9 mouse cellular contexts compared by ENCODE assay signal in the genomic region with DNA sequence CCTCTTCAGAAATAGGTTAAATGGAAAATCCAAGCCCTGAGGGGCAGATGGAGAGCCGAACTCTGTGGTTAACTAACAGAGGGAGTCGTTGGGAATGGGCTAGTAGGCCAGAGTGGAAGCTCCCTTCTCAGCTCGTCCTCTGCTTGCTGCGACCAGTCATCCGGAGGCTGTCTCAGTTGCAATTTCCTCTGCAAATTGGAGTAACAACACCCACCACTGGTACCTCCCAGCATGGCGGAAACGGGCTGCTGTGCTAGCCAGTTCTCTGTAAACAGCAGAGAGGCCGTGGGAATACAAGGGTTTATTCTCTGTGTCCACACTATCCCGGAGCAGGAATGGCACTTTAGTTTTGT. TPM values are rescaled to one million over a fixed set of nuclear protein-coding genes. Genes with fewer than 3 reads are reported as not detected.
DNase-seq lines count a peak whose midpoint lies in the region; ATAC-seq and TF ChIP-seq lines count a peak whose summit lies in the region.
"Had no signal": no experiment of that assay in that cellular context is flagged by ENCODE, and none has a peak within 500 bp of the region (broad histone marks: within the 10 kb centered on the region; RNA-seq: fewer than 3 reads in every experiment).

No protein-coding gene starts in this region.

- H3K36me3 ChIP-seq in CH12.LX (replicated peaks in 1 of 2; ENCODE audit: control insufficient read depth in 1 of 2, insufficient read depth in 1 of 2, low read length in 1 of 2): no peaks in the 10 kb centered on the region
- H3K36me3 ChIP-seq in embryonic facial prominence, embryonic 15.5 days: no peaks in the 10 kb centered on the region
- H3K36me3 ChIP-seq in hindbrain, embryonic 13.5 days: no peaks in the 10 kb centered on the region
- H3K36me3 ChIP-seq in liver, embryonic 15.5 days (replicated peaks): no peaks in the 10 kb centered on the region
- H3K36me3 ChIP-seq in neural tube, embryonic 15.5 days: no peaks in the 10 kb centered on the region

- H3K4me2 ChIP-seq in CH12.LX (ENCODE audit: insufficient read depth, low read depth, poor library complexity, severe bottlenecking): peak overlapping the region; percentile 69
- H3K4me2 ChIP-seq in embryonic facial prominence, embryonic 15.5 days (replicated peaks): peak overlapping the region; percentile 34; the same call in 1 of the 2 replicates
- peak overlapping the region; percentile 43 for H3K4me2 ChIP-seq in hindbrain, embryonic 13.5 days
- H3K4me2 ChIP-seq in liver, embryonic 15.5 days: peak overlapping the region; percentile 58
- peak overlapping the region; percentile 37 for H3K4me2 ChIP-seq in neural tube, embryonic 15.5 days

- in situ Hi-C loops in CH12.LX (cut with MboI; ENCODE audit: low pct_ligation_motif_present, low pct_unique_long_range_greater_than_20kb, low sequenced_read_pairs): no loop called here

- TF ChIP-seq CTCF in CH12.LX (conservative IDR thresholded peaks at IDR 0.05 in 1 of 2, IDR thresholded peaks at IDR 0.05 in 1 of 2; ENCODE audit: low read depth in 2 of 2, low read length in 2 of 2): no peak

- no peak for DNase-seq in CH12.LX (ENCODE audit: extremely low read depth)
- DNase-seq in urinary bladder, adult 2 months (ENCODE audit: low spot score): no peak
- no peak for DNase-seq in left cerebral cortex, adult 11 months (ENCODE audit: low spot score)
- DNase-seq in ovary, postnatal 36 days (ENCODE audit: low spot score): no peak

- H3K9me3 ChIP-seq in CH12.LX (replicated peaks; ENCODE audit: low read length): peaks cover 4% of the 10 kb centered on the region
- no peaks in the 10 kb centered on the region for H3K9me3 ChIP-seq in embryonic facial prominence, embryonic 15.5 days (replicated peaks)
- H3K9me3 ChIP-seq in hindbrain, embryonic 13.5 days: no peaks in the 10 kb centered on the region
- H3K9me3 ChIP-seq in liver, embryonic 15.5 days (replicated peaks): no peaks in the 10 kb centered on the region
- no peaks in the 10 kb centered on the region for H3K9me3 ChIP-seq in neural tube, embryonic 15.5 days (replicated peaks)

- no peak for TF ChIP-seq RAD21 in CH12.LX (IDR thresholded peaks at IDR 0.05; ENCODE audit: low read depth, low read length)

- TF ChIP-seq EP300 in CH12.LX (IDR thresholded peaks at IDR 0.05; ENCODE audit: low read length): no peak

- dilution Hi-C loops in CH12.LX (cut with MboI; ENCODE audit: extremely low pct_ligation_motif_present, extremely low pct_unique_long_range_greater_than_20kb, low sequenced_read_pairs): no loop called here

- peaks cover 36 to 83% of the 10 kb centered on the region in 2 experiments for H3K4me1 ChIP-seq in CH12.LX (ENCODE audit: control insufficient read depth in 1 of 2, insufficient read depth in 2 of 2)
- H3K4me1 ChIP-seq in embryonic facial prominence, embryonic 15.5 days: peaks cover 71% of the 10 kb centered on the region
- peaks cover 83% of the 10 kb centered on the region for H3K4me1 ChIP-seq in hindbrain, embryonic 13.5 days (replicated peaks)
- H3K4me1 ChIP-seq in liver, embryonic 15.5 days (replicated peaks): peaks cover 95% of the 10 kb centered on the region
- peaks cover 61% of the 10 kb centered on the region for H3K4me1 ChIP-seq in neural tube, embryonic 15.5 days

- 19% methylated on average over 9 of the region's 9 CpGs for WGBS in embryonic facial prominence, embryonic 15.5 days
- WGBS in hindbrain, embryonic 13.5 days: 3% methylated on average over 9 of the region's 9 CpGs
- WGBS in liver, embryonic 15.5 days (ENCODE audit: insufficient replicate concordance): 25% methylated on average over 9 of the region's 9 CpGs
- WGBS in neural tube, embryonic 15.5 days: 7% methylated on average over 9 of the region's 9 CpGs

- peak; percentile 18; the same call in 1 of the 2 replicates for TF ChIP-seq POLR2A in CH12.LX (IDR thresholded peaks at IDR 0.05; ENCODE audit: low read depth, low read length)

- H3K27me3 ChIP-seq in CH12.LX (replicated peaks): peaks cover 8% of the 10 kb centered on the region
- no peaks in the 10 kb centered on the region for H3K27me3 ChIP-seq in embryonic facial prominence, embryonic 15.5 days
- H3K27me3 ChIP-seq in hindbrain, embryonic 13.5 days: no peaks in the 10 kb centered on the region
- peaks cover 76% of the 10 kb centered on the region for H3K27me3 ChIP-seq in liver, embryonic 15.5 days
- no peaks in the 10 kb centered on the region for H3K27me3 ChIP-seq in neural tube, embryonic 15.5 days (replicated peaks)

- ATAC-seq in embryonic facial prominence, embryonic 15.5 days (ENCODE audit: insufficient number of reproducible peaks, low FRiP score, low TSS enrichment, low read depth): no peak
- ATAC-seq in hindbrain, embryonic 13.5 days (ENCODE audit: low FRiP score): no peak
- no peak for ATAC-seq in liver, embryonic 15.5 days (ENCODE audit: insufficient read depth)
- ATAC-seq in neural tube, embryonic 15.5 days (ENCODE audit: low FRiP score): no peak

- H3K9ac ChIP-seq in CH12.LX (ENCODE audit: insufficient read depth, low read depth): peak overlapping the region; percentile 61
- H3K9ac ChIP-seq in embryonic facial prominence, embryonic 15.5 days: 0 out of 2 replicates have a peak overlapping the region, but pooled peaks have one; percentile 9
- H3K9ac ChIP-seq in hindbrain, embryonic 13.5 days: peak overlapping the region; percentile 60; the same call in 1 of the 2 replicates
- H3K9ac ChIP-seq in liver, embryonic 15.5 days: peak overlapping the region; percentile 48
- peak overlapping the region; percentile 23; the same call in 1 of the 2 replicates for H3K9ac ChIP-seq in neural tube, embryonic 15.5 days (replicated peaks)

- H3K4me3 ChIP-seq in CH12.LX (replicated peaks in 1 of 3; ENCODE audit: low read depth in 2 of 3, low read length in 2 of 3, poor library complexity in 1 of 3): peak overlapping the region in 2 of 3 experiments; percentile 28 to 29
- no peak overlapping the region for H3K4me3 ChIP-seq in embryonic facial prominence, embryonic 15.5 days (replicated peaks)
- no peak overlapping the region for H3K4me3 ChIP-seq in hindbrain, embryonic 13.5 days
- H3K4me3 ChIP-seq in liver, embryonic 15.5 days (replicated peaks): peak overlapping the region; percentile 30
- H3K4me3 ChIP-seq in neural tube, embryonic 15.5 days (replicated peaks): no peak overlapping the region

- peak overlapping the region; percentile 84 for H3K27ac ChIP-seq in CH12.LX (ENCODE audit: insufficient read depth, low read depth)
- H3K27ac ChIP-seq in embryonic facial prominence, embryonic 15.5 days (replicated peaks): peak overlapping the region; percentile 98
- peak overlapping the region; percentile 96 for H3K27ac ChIP-seq in hindbrain, embryonic 13.5 days
- H3K27ac ChIP-seq in liver, embryonic 15.5 days (replicated peaks): peak overlapping the region; percentile 79
- peak overlapping the region; percentile 96 for H3K27ac ChIP-seq in neural tube, embryonic 15.5 days (replicated peaks)

- H3K79me2 ChIP-seq in CH12.LX (replicated peaks; ENCODE audit: control insufficient read depth, extremely low read depth, insufficient read depth, poor library complexity, severe bottlenecking): no peaks in the 10 kb centered on the region

TF ChIP-seq in CH12.LX, 34 proteins besides CTCF, POLR2A, EP300 and RAD21:
- TF ChIP-seq MAFK (IDR thresholded peaks at IDR 0.05; ENCODE audit: insufficient replicate concordance, low read length): 0 out of 2 replicates have a peak, but pooled peaks have one; percentile 35
- TF ChIP-seq ELF1 (IDR thresholded peaks at IDR 0.05; ENCODE audit: low read depth, low read length): peak; percentile 40
- no peak for TF ChIP-seq JUN (IDR thresholded peaks at IDR 0.05; ENCODE audit: insufficient read depth, low read depth, low read length)
- TF ChIP-seq TCF12 (IDR thresholded peaks at IDR 0.05; ENCODE audit: low read depth, low read length): no peak
- no peak for TF ChIP-seq SMC3 (IDR thresholded peaks at IDR 0.05; ENCODE audit: low read depth, low read length)

RNA-seq across cellular contexts. Expression of a gene that starts 15.2 kb away (rescaled TPM):
- total RNA-seq in CH12.LX (2012; rRNA removed): 11.6 and 14.4 TPM in 2 replicates
- 14.8 and 19.7 TPM in 2 replicates for total RNA-seq in CH12.LX (2014; rRNA removed)
- 6.9 and 7.2 TPM in 2 replicates for polyA plus RNA-seq in CH12.LX (2012; ENCODE audit: insufficient read length, low read depth)
- 39.9 and 41.3 TPM in 2 replicates for polyA plus RNA-seq in embryonic facial prominence, embryonic 15.5 days (2015; fragmentation: Nextera tagmentation; extraction: Ambion mirVana)
- 57.4 and 63.4 TPM in 2 replicates for polyA plus RNA-seq in hindbrain, embryonic 13.5 days (2015; fragmentation: Nextera tagmentation; extraction: Ambion mirVana)
- 103 and 108 TPM in 2 replicates for polyA plus RNA-seq in liver, embryonic 15.5 days (2015; fragmentation: Nextera tagmentation; extraction: Ambion mirVana)
- polyA plus RNA-seq in neural tube, embryonic 15.5 days (2015; fragmentation: Nextera tagmentation; extraction: Ambion mirVana): 20.6 and 29.3 TPM in 2 replicates
- polyA plus RNA-seq in urinary bladder, adult 2 months (2012; rRNA removed): 48.4 and 67.8 TPM in 2 replicates

RNA-seq across cellular contexts. Expression of a gene that starts 26.7 kb away (rescaled TPM):
- total RNA-seq in CH12.LX (2012; rRNA removed): not detected in 2 replicates
- total RNA-seq in CH12.LX (2014; rRNA removed): not detected in 2 replicates
- polyA plus RNA-seq in CH12.LX (2012; ENCODE audit: insufficient read length, low read depth): not detected in 2 replicates
- 22.2 and 30.8 TPM in 2 replicates for polyA plus RNA-seq in embryonic facial prominence, embryonic 15.5 days (2015; fragmentation: Nextera tagmentation; extraction: Ambion mirVana)
- 7.3 and 7.6 TPM in 2 replicates for polyA plus RNA-seq in hindbrain, embryonic 13.5 days (2015; fragmentation: Nextera tagmentation; extraction: Ambion mirVana)
- polyA plus RNA-seq in liver, embryonic 15.5 days (2015; fragmentation: Nextera tagmentation; extraction: Ambion mirVana): 2.6 and 3.3 TPM in 2 replicates
- polyA plus RNA-seq in neural tube, embryonic 15.5 days (2015; fragmentation: Nextera tagmentation; extraction: Ambion mirVana): 14.5 and 14.6 TPM in 2 replicates
- 14.0 and 18.9 TPM in 2 replicates for polyA plus RNA-seq in urinary bladder, adult 2 months (2012; rRNA removed)
- total RNA-seq: neutrophil, adult 5-6 weeks had no signal

RNA-seq across cellular contexts. Expression of a gene that starts 47.3 kb away (rescaled TPM):
- total RNA-seq in CH12.LX (2012; rRNA removed): 0.25 and 0.71 TPM in 2 replicates
- total RNA-seq in CH12.LX (2014; rRNA removed): 0.28 and 0.47 TPM in 2 replicates
- polyA plus RNA-seq in CH12.LX (2012; ENCODE audit: insufficient read length, low read depth): 0.18 and 0.36 TPM in 2 replicates
- 0.61 and 0.67 TPM in 2 replicates for polyA plus RNA-seq in embryonic facial prominence, embryonic 15.5 days (2015; fragmentation: Nextera tagmentation; extraction: Ambion mirVana)
- polyA plus RNA-seq in hindbrain, embryonic 13.5 days (2015; fragmentation: Nextera tagmentation; extraction: Ambion mirVana): 0.30 and 0.35 TPM in 2 replicates
- 0.07 and 0.20 TPM in 2 replicates for polyA plus RNA-seq in liver, embryonic 15.5 days (2015; fragmentation: Nextera tagmentation; extraction: Ambion mirVana)
- 0.87 and 0.89 TPM in 2 replicates for polyA plus RNA-seq in neural tube, embryonic 15.5 days (2015; fragmentation: Nextera tagmentation; extraction: Ambion mirVana)
- 0.04 TPM in 1 of 2 replicates, not detected in the other for polyA plus RNA-seq in urinary bladder, adult 2 months (2012; rRNA removed)

Comparison
In these comparisons a context has a peak if more than half of its experiments do, and no peak if none do; other contexts are left out.
1. H3K4me3 ChIP-seq: peak in CH12.LX (2 of 3) and liver, embryonic 15.5 days (single experiment); none in embryonic facial prominence, embryonic 15.5 days (single experiment), hindbrain, embryonic 13.5 days (single experiment) and neural tube, embryonic 15.5 days (single experiment).
2. H3K9ac ChIP-seq: peak in every context shown above with its lines; median percentile 61 in CH12.LX; 60 in hindbrain, embryonic 13.5 days; 48 in liver, embryonic 15.5 days; 23 in neural tube, embryonic 15.5 days; 9 in embryonic facial prominence, embryonic 15.5 days.
3. Peak in every context shown above with its lines, with median percentiles within 50 percentile points of each other: H3K27ac ChIP-seq and H3K4me2 ChIP-seq.